Mouse (Mus musculus) bone marrow, adult 2 months (tissue): ENCODE measurements around the gene Adad2.

Experiments
- CTCF ChIP-seq: fragments of 200-500 bp; IDR thresholded peaks from 2 replicates; pipeline ENCODE4 v1.5.1; 2011; ENCODE audit warnings: low read length, control low read depth; ENCODE audit not compliant: control insufficient read depth, insufficient read depth
- POLR2A ChIP-seq: fragments of 200-500 bp; IDR thresholded peaks from 2 replicates; pipeline ENCODE4 v1.6.1; 2011; ENCODE audit warnings: low read depth, mild to moderate bottlenecking, control low read depth, low read length, borderline replicate concordance; ENCODE audit not compliant: control insufficient read depth

- no peak for TF ChIP-seq POLR2A
- no peak for TF ChIP-seq CTCF
Measured at GRCm38 (mm10) chr8:119646846-119647245, 34.3 kb downstream of the Adad2 start.
